Mouse (Mus musculus) E14TG2a.4 (cell line): ENCODE data around the gene Rnf111.

Experiments used
- CTCF ChIP-seq: conservative IDR thresholded peaks from 2 replicates; pipeline ENCODE4 v1.5.1; 2014; ENCODE audit warnings: low read length
- POU5F1 ChIP-seq: IDR thresholded peaks from 2 replicates; pipeline ENCODE4 v1.6.1; 2014; ENCODE audit warnings: low read length, borderline replicate concordance

DNA sequence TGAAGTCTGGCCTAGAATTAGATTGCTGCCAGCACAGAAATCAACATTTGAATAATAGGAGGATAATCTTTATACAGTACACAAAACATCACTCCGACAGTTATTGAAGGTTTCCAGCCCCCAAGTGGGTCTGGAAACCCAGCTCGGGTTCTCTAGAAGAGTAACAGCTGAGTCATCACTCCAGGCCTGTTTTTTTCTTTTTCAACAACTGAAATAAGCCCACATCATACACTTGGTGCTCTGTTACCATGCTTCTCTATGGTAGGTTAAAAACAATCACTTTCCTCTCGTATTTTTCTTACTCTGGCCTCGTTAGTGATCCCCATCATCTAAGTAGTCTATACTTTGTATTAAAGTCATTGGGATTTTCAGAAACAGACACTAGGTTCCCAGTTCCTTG is 44.8 kb upstream of the Rnf111 start:
- no peak for TF ChIP-seq CTCF
- TF ChIP-seq POU5F1: no peak
